Mouse (Mus musculus) right cerebral cortex, postnatal 36 days (tissue): Measurements from ENCODE around the gene Mrgprh.
A peak's percentile ranks its signal among the peaks of the same experiment; 100 is the strongest.

Source experiments
- DNase-seq, 2 experiments: peaks; one replicate each; pipeline ENCODE4 v3.0.0; 2022; ENCODE audit warnings: low spot score in 2 of 2, mixed read lengths in 1 of 2

The Mrgprh gene

GRCm38 (mm10) chr17:12875734-12876133 is at the start of gene Mrgprh:
Gene Mrgprh (plus strand): TSS chr17:12876034.
- DNase-seq: no peak

- DNase-seq: no peak
These were observed 45.5 kb upstream of the Mrgprh start for GRCm38 (mm10) chr17:12830351-12830750.

GRCm38 (mm10) chr17:12832231-12832630 is 43.6 kb upstream of the Mrgprh start:
- DNase-seq: no peak

GRCm38 (mm10) chr17:12832657-12833056 is 43.2 kb upstream of the Mrgprh start:
- no peak for DNase-seq

- DNase-seq: no peak
These were observed 41.5 kb upstream of the Mrgprh start for GRCm38 (mm10) chr17:12834317-12834716.

- no peak for DNase-seq
These were observed 41.0 kb upstream of the Mrgprh start for GRCm38 (mm10) chr17:12834826-12835225.

GRCm38 (mm10) chr17:12835738-12836137 is 40.1 kb upstream of the Mrgprh start:
- DNase-seq: no peak

- peak; percentile 34 to 48 for DNase-seq
These were observed 36.2 kb upstream of the Mrgprh start for GRCm38 (mm10) chr17:12839475-12840267.

- DNase-seq: no peak
These were observed 32.0 kb upstream of the Mrgprh start for GRCm38 (mm10) chr17:12843826-12844225.

- DNase-seq: no peak
These were observed 31.3 kb upstream of the Mrgprh start for GRCm38 (mm10) chr17:12844540-12844939.

GRCm38 (mm10) chr17:12845862-12846261 is 30.0 kb upstream of the Mrgprh start:
- DNase-seq: no peak

GRCm38 (mm10) chr17:12846474-12846873 is 29.4 kb upstream of the Mrgprh start:
- DNase-seq: peak; percentile 53

- no peak for DNase-seq
These were observed 28.1 kb upstream of the Mrgprh start for GRCm38 (mm10) chr17:12847736-12848135.

- peak; percentile 54 to 62 for DNase-seq
These were observed 26.0 kb upstream of the Mrgprh start for GRCm38 (mm10) chr17:12849778-12850382.

GRCm38 (mm10) chr17:12851689-12852088 is 24.1 kb upstream of the Mrgprh start:
- no peak for DNase-seq

- DNase-seq: peak in 1 of 2 experiments; percentile 35
These were observed 22.0 kb upstream of the Mrgprh start for GRCm38 (mm10) chr17:12853821-12854220.

GRCm38 (mm10) chr17:12854386-12854785 is 21.4 kb upstream of the Mrgprh start:
- DNase-seq: no peak

GRCm38 (mm10) chr17:12857395-12857794 is 18.4 kb upstream of the Mrgprh start:
- DNase-seq: no peak

GRCm38 (mm10) chr17:12858072-12858471 is 17.8 kb upstream of the Mrgprh start:
- DNase-seq: no peak

GRCm38 (mm10) chr17:12859006-12859520 is 16.8 kb upstream of the Mrgprh start:
- no peak for DNase-seq

- DNase-seq: no peak
These were observed 11.7 kb upstream of the Mrgprh start for GRCm38 (mm10) chr17:12864111-12864510.

GRCm38 (mm10) chr17:12865407-12865806 is 10.4 kb upstream of the Mrgprh start:
- DNase-seq: no peak

- DNase-seq: peak; percentile 77 to 79
These were observed 9.0 kb upstream of the Mrgprh start for GRCm38 (mm10) chr17:12866853-12867252.
